ENCODE assay signal across 11 mouse cellular contexts in genomic region chrX:74067891-74068290, GRCm38 (mm10). TPM values are rescaled to one million over a fixed set of nuclear protein-coding genes. Genes with fewer than 3 reads are reported as not detected.
A peak's percentile ranks its signal among the peaks of the same experiment; 100 is the strongest.
DNase-seq lines count a peak whose midpoint lies in the region; ATAC-seq and TF ChIP-seq lines count a peak whose summit lies in the region.
"Had no signal": no experiment of that assay in that cellular context is flagged by ENCODE, and none has a peak within 500 bp of the region (broad histone marks: within the 10 kb centered on the region; RNA-seq: fewer than 3 reads in every experiment).

No protein-coding gene starts in this region.

- no peak overlapping the region for H3K4me2 ChIP-seq in midbrain, embryonic 11.5 days

- H3K36me3 ChIP-seq in midbrain, embryonic 11.5 days (ENCODE audit: control insufficient read depth, insufficient read depth, low read length), result no peaks in the 10 kb centered on the region

- 91% methylated on average over 9 of the region's 9 CpGs for WGBS in midbrain, embryonic 11.5 days

- H3K4me3 ChIP-seq in midbrain, embryonic 11.5 days (ENCODE audit: low read depth, low read length), result no peak overlapping the region

- no peaks in the 10 kb centered on the region for H3K9me3 ChIP-seq in midbrain, embryonic 11.5 days (ENCODE audit: control insufficient read depth, low read length)
- H3K9me3 ChIP-seq: G1E had no signal

- DNase-seq in layer of hippocampus, adult 11-12 months (ENCODE audit: low spot score), result peak; percentile 8
- no peak for DNase-seq in layer of hippocampus, adult 9-10 months (ENCODE audit: low spot score)
- peak; percentile 3 for DNase-seq in brain, embryonic 14.5 days (ENCODE audit: low read depth)
- DNase-seq in frontal cortex, postnatal 36 days (ENCODE audit: low spot score in 2 of 2), result peak; percentile 8 to 31
- DNase-seq in left cerebral cortex, postnatal 10 days (ENCODE audit: extremely low spot score in 1 of 2, low spot score in 2 of 2), result peak; percentile 9 to 45
- DNase-seq in embryo, embryonic 10.5 days (ENCODE audit: low spot score), result no peak
- DNase-seq in midbrain, embryonic 11.5 days (ENCODE audit: low spot score, missing footprints), result no peak
- DNase-seq in embryo, embryonic 10 days (ENCODE audit: low spot score), result no peak

- intact Hi-C loops in left cerebral cortex, postnatal 10 days (cut with DNase I), result no loop called here

- H3K27me3 ChIP-seq in midbrain, embryonic 11.5 days (ENCODE audit: control insufficient read depth, insufficient read depth, low read length), result no peaks in the 10 kb centered on the region

- TF ChIP-seq CTCF in brain, embryonic 14.5 days (IDR thresholded peaks at IDR 0.05; ENCODE audit: borderline replicate concordance, extremely low read depth, insufficient read depth, insufficient read length), result no peak

- no peak for TF ChIP-seq POLR2A in brain, embryonic 14.5 days (IDR thresholded peaks at IDR 0.05; ENCODE audit: borderline replicate concordance, extremely low read depth, insufficient read depth, insufficient read length, poor library complexity, severe bottlenecking)

- no peak overlapping the region for H3K9ac ChIP-seq in midbrain, embryonic 11.5 days (ENCODE audit: low read length)
- H3K9ac ChIP-seq: liver, embryonic 14.5 days had no signal

- no peaks in the 10 kb centered on the region for H3K4me1 ChIP-seq in midbrain, embryonic 11.5 days (ENCODE audit: control insufficient read depth, insufficient read depth, low read length)

- ATAC-seq in midbrain, embryonic 11.5 days (ENCODE audit: low FRiP score), result no peak

- H3K27ac ChIP-seq in midbrain, embryonic 11.5 days (ENCODE audit: low read depth, low read length), result no peak overlapping the region
- H3K27ac ChIP-seq: liver, embryonic 14.5 days had no signal

RNA-seq across cellular contexts. Expression of gene Irak1, which starts 44.2 kb away (rescaled TPM):
- polyA plus RNA-seq in brain, embryonic 14.5 days (2012; rRNA removed), result 59.2 and 77.8 TPM in 2 replicates
- 10 to 100 TPM; 37.3 to 39.3 TPM for total RNA-seq in left cerebral cortex, postnatal 10 days (2021)
- polyA plus RNA-seq in midbrain, embryonic 11.5 days (2014; fragmentation: Nextera tagmentation; extraction: Ambion mirVana), result 30.5 and 31.6 TPM in 2 replicates

RNA-seq across cellular contexts. Expression of gene Opn1mw, which starts 59.4 kb away (rescaled TPM):
- not detected in 2 replicates for polyA plus RNA-seq in brain, embryonic 14.5 days (2012; rRNA removed)
- not detected for total RNA-seq in left cerebral cortex, postnatal 10 days (2021)
- not detected in 2 replicates for polyA plus RNA-seq in midbrain, embryonic 11.5 days (2014; fragmentation: Nextera tagmentation; extraction: Ambion mirVana)
- total RNA-seq: G1E had no signal
- polyA plus RNA-seq: G1E; liver, embryonic 14.5 days; stomach, embryonic 14.5 days had no signal

Comparison
In these comparisons a context has a peak if more than half of its experiments do, and no peak if none do; other contexts are left out.
1. DNase-seq: peak in layer of hippocampus, adult 11-12 months (single experiment), brain, embryonic 14.5 days (single experiment), frontal cortex, postnatal 36 days (2 of 2) and left cerebral cortex, postnatal 10 days (2 of 2); none in layer of hippocampus, adult 9-10 months (single experiment), embryo, embryonic 10.5 days (single experiment), midbrain, embryonic 11.5 days (single experiment) and embryo, embryonic 10 days (single experiment).